21 mouse cellular contexts compared by ENCODE assay signal in genomic region chr3:151439976-151440375, GRCm38 (mm10). TPM values are rescaled to one million over a fixed set of nuclear protein-coding genes. Genes with fewer than 3 reads are reported as not detected.
DNase-seq lines count a peak whose midpoint lies in the region; ATAC-seq and TF ChIP-seq lines count a peak whose summit lies in the region.
"Had no signal": no experiment of that assay in that cellular context is flagged by ENCODE, and none has a peak within 500 bp of the region (broad histone marks: within the 10 kb centered on the region; RNA-seq: fewer than 3 reads in every experiment).

No protein-coding gene starts in this region.

- H3K4me2 ChIP-seq in heart, embryonic 16.5 days (ENCODE audit: low read depth, low read length) = peak overlapping the region; percentile 40; the same call in 1 of the 2 replicates
- H3K4me2 ChIP-seq in heart, embryonic 11.5 days = no peak overlapping the region
- H3K4me2 ChIP-seq in lung, postnatal 0 days (replicated peaks; ENCODE audit: low read depth, low read length) = peak overlapping the region; percentile 56; the same call in 1 of the 2 replicates
- H3K4me2 ChIP-seq: embryonic facial prominence, embryonic 12.5 days; forebrain, embryonic 13.5 days; heart, embryonic 15.5 days; lung, embryonic 14.5 days; midbrain, embryonic 15.5 days had no signal

- no peaks in the 10 kb centered on the region; the same call in 1 of the 2 replicates for H3K4me1 ChIP-seq in heart, embryonic 16.5 days (ENCODE audit: control insufficient read depth, insufficient read depth, low read length)
- H3K4me1 ChIP-seq in heart, embryonic 11.5 days (ENCODE audit: control insufficient read depth, insufficient read depth, low read length) = peaks cover 13% of the 10 kb centered on the region
- 0 out of 2 replicates have a peak, but pooled peaks cover 4% of the 10 kb centered on the region for H3K4me1 ChIP-seq in lung, postnatal 0 days (ENCODE audit: insufficient read depth, low read depth, low read length)
- H3K4me1 ChIP-seq: midbrain, embryonic 15.5 days had no signal

- TF ChIP-seq EP300 in lung, postnatal 0 days (IDR thresholded peaks at IDR 0.05) = no peak

- H3K9me3 ChIP-seq in heart, embryonic 16.5 days (replicated peaks; ENCODE audit: control insufficient read depth, low read length) = no peaks in the 10 kb centered on the region
- no peaks in the 10 kb centered on the region for H3K9me3 ChIP-seq in heart, embryonic 11.5 days (replicated peaks; ENCODE audit: control insufficient read depth, low read length)
- no peaks in the 10 kb centered on the region for H3K9me3 ChIP-seq in lung, postnatal 0 days (ENCODE audit: low read length)
- H3K9me3 ChIP-seq: embryonic facial prominence, embryonic 12.5 days; forebrain, embryonic 13.5 days; heart, embryonic 15.5 days; midbrain, embryonic 15.5 days had no signal

- no peak for TF ChIP-seq CTCF in gastrocnemius, adult 2 months (IDR thresholded peaks at IDR 0.05)
- no peak for TF ChIP-seq CTCF in layer of hippocampus, adult 2 months (conservative IDR thresholded peaks at IDR 0.05)
- TF ChIP-seq CTCF in lung, postnatal 0 days (IDR thresholded peaks at IDR 0.05) = no peak

- no peak for ATAC-seq in heart, embryonic 16.5 days (replicated peaks; ENCODE audit: extremely low read depth, insufficient read depth, low FRiP score)
- no peak for ATAC-seq in heart, embryonic 11.5 days (replicated peaks; ENCODE audit: insufficient number of reproducible peaks, low FRiP score, low TSS enrichment)
- no peak for ATAC-seq in lung, postnatal 0 days
- ATAC-seq: forebrain, embryonic 13.5 days; hindbrain, postnatal 0 days; intestine, postnatal 0 days; midbrain, embryonic 15.5 days had no signal

- peak overlapping the region; percentile 68 for H3K4me3 ChIP-seq in gastrocnemius, adult 2 months
- no peak overlapping the region for H3K4me3 ChIP-seq in heart, embryonic 16.5 days (ENCODE audit: low read length)
- H3K4me3 ChIP-seq in heart, embryonic 11.5 days (ENCODE audit: low read depth, low read length) = no peak overlapping the region
- peak overlapping the region; percentile 35 for H3K4me3 ChIP-seq in layer of hippocampus, adult 2 months
- H3K4me3 ChIP-seq in lung, postnatal 0 days (ENCODE audit: low read depth, low read length) = no peak overlapping the region
- H3K4me3 ChIP-seq: embryonic facial prominence, embryonic 12.5 days; erythroblast, embryonic 14.5 days; forebrain, embryonic 13.5 days; heart, embryonic 15.5 days; midbrain, embryonic 15.5 days; myocyte had no signal

- H3K27me3 ChIP-seq in heart, embryonic 16.5 days (ENCODE audit: control insufficient read depth, insufficient read depth, low read length) = no peaks in the 10 kb centered on the region
- H3K27me3 ChIP-seq in heart, embryonic 11.5 days (ENCODE audit: control insufficient read depth, insufficient read depth, low read length) = no peaks in the 10 kb centered on the region
- H3K27me3 ChIP-seq in lung, postnatal 0 days (replicated peaks; ENCODE audit: insufficient read depth, low read length) = no peaks in the 10 kb centered on the region
- H3K27me3 ChIP-seq: embryonic facial prominence, embryonic 12.5 days; forebrain, embryonic 13.5 days; heart, embryonic 15.5 days; midbrain, embryonic 15.5 days had no signal

- H3K27ac ChIP-seq in gastrocnemius, adult 2 months = peak overlapping the region; percentile 85
- no peak overlapping the region for H3K27ac ChIP-seq in heart, embryonic 16.5 days (ENCODE audit: low read length)
- H3K27ac ChIP-seq in heart, embryonic 11.5 days (ENCODE audit: low read depth, low read length) = no peak overlapping the region
- H3K27ac ChIP-seq in layer of hippocampus, adult 2 months = peak overlapping the region; percentile 16
- no peak overlapping the region for H3K27ac ChIP-seq in lung, postnatal 0 days (ENCODE audit: low read length)
- H3K27ac ChIP-seq: embryonic facial prominence, embryonic 12.5 days; forebrain, embryonic 13.5 days; heart, embryonic 15.5 days; hindbrain, postnatal 0 days; midbrain, embryonic 15.5 days had no signal

- H3K9ac ChIP-seq in heart, embryonic 16.5 days (ENCODE audit: low read length) = no peak overlapping the region
- H3K9ac ChIP-seq in heart, embryonic 11.5 days (ENCODE audit: low read depth, low read length) = no peak overlapping the region
- H3K9ac ChIP-seq in lung, postnatal 0 days (replicated peaks; ENCODE audit: low read depth) = no peak overlapping the region
- H3K9ac ChIP-seq: embryonic facial prominence, embryonic 12.5 days; forebrain, embryonic 13.5 days; heart, embryonic 15.5 days; lung, embryonic 14.5 days; midbrain, embryonic 15.5 days had no signal

- 66% methylated on average over 2 of the region's 2 CpGs for WGBS in heart, embryonic 16.5 days
- WGBS in heart, embryonic 11.5 days (ENCODE audit: insufficient replicate concordance) = 69% methylated on average over 2 of the region's 2 CpGs
- WGBS in lung, postnatal 0 days = 57% methylated on average over 2 of the region's 2 CpGs

- intact Hi-C loops in gastrocnemius, adult 2 months (cut with DNase I) = loop anchor here (5.0 kb wide), 1 partner anchor 118 kb away; no protein-coding TSS in a partner anchor

- H3K36me3 ChIP-seq in heart, embryonic 16.5 days (ENCODE audit: control insufficient read depth, insufficient read depth) = no peaks in the 10 kb centered on the region
- no peaks in the 10 kb centered on the region for H3K36me3 ChIP-seq in heart, embryonic 11.5 days (ENCODE audit: control insufficient read depth, insufficient read depth, low read length)
- H3K36me3 ChIP-seq in lung, postnatal 0 days (ENCODE audit: insufficient read depth, low read length) = no peaks in the 10 kb centered on the region
- H3K36me3 ChIP-seq: embryonic facial prominence, embryonic 12.5 days; heart, embryonic 15.5 days; midbrain, embryonic 15.5 days had no signal

- DNase-seq in gastrocnemius, adult 2 months = no peak
- DNase-seq in gastrocnemius, postnatal 25 days = no peak
- no peak for DNase-seq in layer of hippocampus, adult 2 months (ENCODE audit: low spot score in 2 of 2)
- DNase-seq in layer of hippocampus, adult 9-11 months = no peak
- DNase-seq in lung, postnatal 0 days (ENCODE audit: low spot score) = no peak
- no peak for DNase-seq in lung, postnatal 14 days
- DNase-seq: adrenal gland, adult 2 months; cerebellum, adult 9-11 months; gastrocnemius, postnatal 10 days; lung, embryonic 14.5 days; thymus, postnatal 14 days had no signal

RNA-seq across cellular contexts. Expression of gene Adgrl4, which starts 2.3 kb away (rescaled TPM):
- 10 to 100 TPM; 22.1 to 27.4 TPM for total RNA-seq in gastrocnemius, adult 2 months (2021)
- 10 to 100 TPM; 20.7 to 24.0 TPM for total RNA-seq in gastrocnemius, postnatal 25 days (2021)
- 17.5 and 20.0 TPM in 2 replicates for polyA plus RNA-seq in heart, embryonic 16.5 days (2015; fragmentation: Nextera tagmentation; extraction: Ambion mirVana)
- 8.8 and 10.5 TPM in 2 replicates for polyA plus RNA-seq in heart, embryonic 11.5 days (2014; fragmentation: Nextera tagmentation; extraction: Ambion mirVana)
- total RNA-seq in layer of hippocampus, adult 2 months (2021) = 10 to 100 TPM; 15.7 to 19.2 TPM
- 36.3 and 41.1 TPM in 2 replicates for polyA plus RNA-seq in lung, postnatal 0 days (2015; fragmentation: Nextera tagmentation; extraction: Ambion mirVana)
- polyA plus RNA-seq: erythroblast, embryonic 14.5 days; myocyte had no signal

Comparison
In these comparisons a context has a peak if more than half of its experiments do, and no peak if none do; other contexts are left out.
1. H3K27ac ChIP-seq: peak in gastrocnemius, adult 2 months (single experiment) and layer of hippocampus, adult 2 months (single experiment); none in heart, embryonic 16.5 days (single experiment), heart, embryonic 11.5 days (single experiment) and lung, postnatal 0 days (single experiment).
2. H3K4me3 ChIP-seq: peak in gastrocnemius, adult 2 months (single experiment) and layer of hippocampus, adult 2 months (single experiment); none in heart, embryonic 16.5 days (single experiment), heart, embryonic 11.5 days (single experiment) and lung, postnatal 0 days (single experiment).